Mouse (Mus musculus) adrenal gland (tissue): ENCODE measurements around the gene Fam222b.
"Not testable (repeated sequence)": the region's sequence is repeated elsewhere in the genome, so short reads cannot be mapped to it uniquely, and the experiment has no call there.

Experiments used
- intact Hi-C: fragments of 180-260 bp; cut with DNase I; formaldehyde crosslinking; loops from one replicate; pipeline ENCODE4 v1.15.1; 2025
- long read RNA-seq, 2 experiments: library from polyadenylated mRNA; unstranded; transcript quantifications; one replicate each; pipeline ENCODE4 v2.0.0; 2020; ENCODE audit warnings: borderline replicate concordance in 1 of 2; ENCODE audit not compliant: insufficient replicate concordance in 1 of 2

Fam222b gene
- long read RNA-seq, experiment 1, partial matches to known transcripts: 0 of 15 reads
- long read RNA-seq, experiment 1, other reads (novel, unspliced or antisense): 8 of 15 reads
- long read RNA-seq, experiment 2, partial matches to known transcripts: 1 of 8 reads
- long read RNA-seq, experiment 2, other reads (novel, unspliced or antisense): 1 of 8 reads

DNA sequence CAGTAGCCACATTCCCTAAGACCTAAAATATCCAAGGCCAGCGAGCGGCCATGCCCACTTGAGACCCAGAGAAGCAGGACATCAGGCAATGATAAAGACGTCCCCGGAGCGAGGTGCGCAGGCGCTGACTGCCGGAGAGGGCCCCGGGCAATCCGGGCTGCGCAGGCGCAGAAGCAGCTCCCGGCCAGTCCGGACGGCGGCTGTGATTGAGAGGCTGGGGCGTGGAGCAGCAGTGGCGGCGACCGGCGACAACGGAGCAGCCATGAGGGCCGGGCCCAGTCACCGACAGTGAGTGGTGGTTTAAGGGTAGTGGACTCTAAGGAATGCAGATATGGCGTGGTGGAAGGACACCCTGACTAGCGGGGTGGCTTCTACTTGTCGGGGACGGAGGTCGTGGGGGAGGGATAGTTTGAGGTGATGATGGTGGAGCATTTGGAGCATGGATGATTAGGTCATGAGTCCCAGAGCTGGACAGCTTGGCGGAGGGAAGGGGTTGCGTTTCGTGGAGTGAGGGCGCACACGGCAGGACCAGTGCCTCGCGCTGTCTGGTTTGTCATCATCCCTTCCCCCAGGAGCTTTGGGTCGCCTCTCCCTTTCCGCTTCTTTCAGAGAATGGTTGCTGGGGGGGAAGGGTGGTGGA is at the start of gene Fam222b:
Fam222b (plus strand) TSS at position 157 of the 640 bp plus-strand sequence.
- intact Hi-C loops: loop anchor here (5.0 kb wide), 1 partner anchor 58 kb away; no protein-coding TSS in a partner anchor

DNA sequence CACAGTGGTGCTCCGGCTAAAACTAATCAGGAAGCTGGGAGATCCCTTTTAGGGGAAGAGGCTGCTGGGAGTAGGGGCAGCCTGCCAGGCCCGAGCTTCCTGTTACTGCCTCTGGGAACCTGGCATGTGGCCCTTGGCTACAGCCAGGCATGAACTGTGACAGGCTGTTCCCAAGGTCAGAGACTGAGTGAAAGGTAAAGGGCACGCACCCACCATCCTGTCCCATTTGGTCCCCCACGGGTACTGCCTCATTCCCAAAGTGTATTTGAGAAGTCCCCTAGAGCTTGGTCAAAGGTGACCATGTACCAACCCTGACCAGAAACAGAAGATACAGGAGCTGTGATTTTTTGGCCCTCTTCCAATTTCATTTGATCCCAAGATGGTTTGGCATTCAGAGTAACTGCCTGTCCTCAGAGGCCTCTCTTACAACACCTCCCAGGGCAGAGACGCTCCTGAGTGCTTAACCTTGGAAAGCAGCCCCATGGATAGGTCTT is 49.7 kb upstream of the Fam222b start:
- intact Hi-C loops: no loop called here

DNA sequence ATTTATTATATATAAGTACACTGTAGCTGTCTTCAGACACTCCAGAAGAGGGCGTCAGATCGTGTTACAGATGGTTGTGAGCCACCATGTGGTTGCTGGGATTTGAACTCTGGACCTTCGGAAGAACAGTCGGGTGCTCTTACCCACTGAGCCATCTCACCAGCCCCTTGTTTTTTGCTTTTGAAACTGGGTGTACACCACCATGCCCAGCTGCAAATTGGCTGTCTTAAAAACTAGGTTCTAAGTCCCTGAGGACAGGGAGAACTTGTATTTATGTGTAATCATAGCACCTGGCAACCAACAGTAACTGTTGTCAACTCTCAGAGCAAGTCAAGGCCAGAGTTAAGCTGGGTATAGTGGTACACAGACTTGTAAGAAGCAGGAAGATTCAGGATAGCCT is 45.8 kb upstream of the Fam222b start:
- intact Hi-C loops: not testable (repeated sequence)

DNA sequence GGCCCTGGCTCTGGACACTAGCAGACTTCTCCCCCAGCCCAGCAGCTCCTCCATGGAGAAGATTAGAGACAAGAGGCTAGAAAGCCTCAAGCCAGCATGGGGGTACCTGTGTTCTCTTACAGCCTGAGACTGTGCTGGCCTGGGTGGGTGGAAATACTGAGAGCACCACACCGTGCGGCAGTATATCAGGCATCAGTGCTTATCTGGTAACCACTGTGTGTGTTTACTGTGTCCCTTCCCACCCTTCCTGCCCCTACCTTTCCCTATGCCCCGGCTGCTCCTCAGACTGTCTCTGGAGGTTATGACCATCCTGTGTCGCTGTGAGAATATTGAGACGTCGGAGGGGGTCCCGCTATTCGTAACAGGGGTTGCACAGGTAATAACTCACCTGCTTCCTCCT is 41.4 kb upstream of the Fam222b start:
- intact Hi-C loops: no loop called here

DNA sequence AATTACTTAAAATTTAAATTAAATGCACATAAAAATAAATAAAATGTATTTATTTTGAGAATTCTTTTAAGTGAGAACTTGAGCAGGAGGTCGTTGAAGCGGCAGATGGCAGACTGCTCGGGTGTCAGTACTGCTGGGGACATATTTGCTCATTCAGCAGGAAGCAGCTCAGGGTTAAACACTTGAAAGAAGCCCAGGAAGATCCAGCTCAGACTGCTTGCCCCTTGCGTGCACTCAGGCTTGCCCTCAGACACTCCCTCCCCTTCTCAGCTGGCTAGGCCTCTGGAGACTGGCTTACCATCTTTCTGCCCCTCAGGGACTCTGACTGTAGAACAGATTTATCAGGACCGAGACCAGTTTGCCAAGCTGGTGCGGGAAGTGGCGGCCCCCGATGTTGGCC is 37.5 kb upstream of the Fam222b start:
- intact Hi-C loops: loop anchor here (5.0 kb wide), 1 partner anchor 120 kb away; the partner anchor contains the start of genes Nek8 and Tlcd1

DNA sequence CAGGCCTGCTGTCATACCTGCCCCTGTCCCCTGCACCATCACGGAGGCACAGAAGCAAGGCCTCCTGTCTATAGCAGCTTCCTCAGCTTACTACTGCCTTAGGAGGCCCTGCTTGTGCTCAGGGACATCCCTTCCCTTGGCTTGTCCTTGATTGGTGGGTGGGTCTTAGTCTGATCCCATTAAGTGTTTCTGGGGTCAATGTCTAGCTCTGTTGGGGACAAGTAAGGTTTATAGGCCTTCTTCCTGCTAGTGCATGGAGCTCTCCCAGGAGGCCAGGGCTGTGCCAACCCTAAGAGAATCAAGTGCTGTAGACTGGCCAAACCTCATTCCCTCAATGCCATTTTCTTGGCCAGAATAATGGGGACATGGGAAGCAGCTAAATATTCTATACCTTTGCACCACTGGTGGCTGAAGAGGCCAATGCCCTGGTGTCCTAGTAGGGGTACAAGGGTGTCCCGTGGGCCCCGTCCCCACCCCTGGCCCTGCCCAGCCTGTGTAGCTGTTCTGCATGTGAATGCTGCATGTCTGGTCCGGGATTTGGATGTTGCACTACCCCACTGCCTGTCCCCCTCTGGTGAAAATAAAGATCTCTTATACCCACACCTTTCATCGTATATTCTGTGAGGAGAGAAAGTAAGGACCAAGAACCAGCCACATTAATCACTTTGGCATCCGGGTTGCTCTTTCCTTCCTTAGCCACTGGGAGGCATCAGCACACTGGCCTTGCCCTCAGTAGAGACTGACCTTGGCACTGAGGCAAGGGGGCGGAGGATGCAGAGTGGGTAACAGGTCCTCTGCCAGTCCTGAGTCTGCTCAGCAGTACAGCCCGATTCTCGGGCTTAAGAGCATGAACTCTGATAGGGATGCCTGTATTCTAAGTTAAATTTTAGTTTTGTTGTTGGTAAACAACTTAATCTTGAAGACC is 34.4 kb upstream of the Fam222b start:
- intact Hi-C loops: loop anchor here (5.0 kb wide), 2 partner anchors 92 to 117 kb away; partner anchors contain the start of genes Nek8 and Tlcd1

DNA sequence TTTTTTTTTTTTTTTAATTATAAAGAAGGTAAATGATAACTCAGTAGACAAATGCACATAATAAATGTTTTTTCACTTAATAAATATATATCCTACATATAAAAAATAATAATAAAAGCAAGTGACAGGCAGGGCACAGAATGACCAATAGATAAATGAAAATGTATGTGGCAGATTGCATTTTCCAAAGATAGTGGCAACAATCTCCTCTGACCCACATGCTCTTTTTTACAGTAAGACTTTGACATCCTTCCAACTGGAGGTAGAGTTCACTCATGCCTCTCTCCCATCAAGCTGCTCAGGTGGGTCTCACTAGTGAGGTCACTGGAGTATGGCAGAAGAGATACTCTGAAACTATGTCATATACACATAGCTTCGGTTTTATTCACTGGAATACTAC is 31.9 kb upstream of the Fam222b start:
- intact Hi-C loops: loop anchor here (5.0 kb wide), 1 partner anchor 90 kb away; no protein-coding TSS in a partner anchor

DNA sequence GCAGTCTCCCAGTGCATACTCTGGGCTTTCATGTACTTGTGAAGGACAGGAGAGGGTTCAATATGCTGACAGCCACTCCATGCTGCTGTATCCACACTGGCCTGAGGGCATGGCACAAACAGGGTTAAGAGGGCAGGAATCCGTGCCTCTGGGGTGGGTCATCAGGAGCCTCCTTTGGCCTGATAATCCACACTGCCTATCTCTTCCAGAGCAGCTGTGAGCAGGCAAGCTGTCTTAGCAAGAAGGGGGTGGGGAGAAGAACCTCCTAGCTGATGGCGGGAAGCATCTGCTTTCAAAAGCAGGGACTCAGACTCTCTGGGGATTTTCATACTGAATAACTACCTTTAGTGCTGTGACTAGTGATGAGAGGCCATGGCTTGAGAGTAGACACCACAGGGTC is 28.6 kb upstream of the Fam222b start:
- intact Hi-C loops: no loop called here

DNA sequence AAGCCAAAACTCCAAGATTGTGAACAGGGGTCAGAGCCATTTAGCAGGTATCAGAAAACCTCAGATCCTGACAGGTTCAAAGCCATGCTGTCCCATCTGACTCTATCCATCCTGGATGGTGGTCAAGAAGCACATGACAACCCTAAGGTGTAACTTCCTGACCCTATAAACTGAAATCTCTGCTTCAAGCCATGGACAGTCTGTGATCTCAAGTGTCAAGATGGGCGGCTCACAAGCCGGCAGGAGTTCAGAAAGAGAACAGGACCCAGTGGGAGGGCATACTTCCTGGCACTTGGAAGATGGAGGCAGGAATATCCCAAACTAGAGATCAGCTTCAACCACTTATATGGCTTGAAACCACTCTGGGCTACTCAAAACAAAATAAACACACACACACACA is 27.8 kb upstream of the Fam222b start:
- intact Hi-C loops: no loop called here

DNA sequence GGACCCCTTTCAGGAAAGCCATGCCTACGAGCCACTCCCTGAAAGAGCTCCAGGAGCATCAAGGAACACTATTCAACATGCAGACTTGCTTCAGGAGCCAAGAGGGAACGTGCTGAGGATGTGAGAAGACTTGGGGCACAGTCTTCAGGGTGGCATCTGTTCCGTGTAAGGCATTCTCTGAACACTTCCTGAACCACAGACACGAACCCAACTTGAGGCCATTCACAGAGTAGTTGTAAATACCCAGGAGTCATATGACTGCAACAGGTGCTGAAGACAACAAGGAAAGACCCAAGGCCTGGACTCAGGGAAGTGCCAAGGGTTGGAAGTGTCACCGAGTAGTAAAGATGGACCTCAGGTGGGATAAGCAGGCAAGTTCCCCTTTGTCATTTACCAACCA is 26.9 kb upstream of the Fam222b start:
- intact Hi-C loops: no loop called here

DNA sequence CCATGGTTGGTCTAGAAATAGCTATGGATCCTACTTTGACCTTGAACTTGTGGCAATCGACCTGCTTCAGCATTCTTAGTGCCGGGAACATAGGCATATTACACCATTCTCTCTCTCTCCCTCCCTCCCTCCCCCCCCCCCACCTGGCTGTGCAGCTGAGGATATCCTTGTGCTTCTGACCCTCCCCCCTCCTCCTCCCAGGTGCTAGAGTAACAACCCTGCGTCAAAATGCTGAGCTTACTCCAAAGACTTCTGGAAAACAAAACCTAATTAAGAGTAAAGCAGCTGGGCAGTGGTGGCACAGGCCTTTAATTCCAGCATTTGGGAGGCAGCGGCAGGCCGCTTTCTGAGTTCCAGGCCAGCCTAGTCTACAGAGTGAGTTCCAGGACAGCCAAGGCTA is 25.3 kb upstream of the Fam222b start:
- intact Hi-C loops: no loop called here

DNA sequence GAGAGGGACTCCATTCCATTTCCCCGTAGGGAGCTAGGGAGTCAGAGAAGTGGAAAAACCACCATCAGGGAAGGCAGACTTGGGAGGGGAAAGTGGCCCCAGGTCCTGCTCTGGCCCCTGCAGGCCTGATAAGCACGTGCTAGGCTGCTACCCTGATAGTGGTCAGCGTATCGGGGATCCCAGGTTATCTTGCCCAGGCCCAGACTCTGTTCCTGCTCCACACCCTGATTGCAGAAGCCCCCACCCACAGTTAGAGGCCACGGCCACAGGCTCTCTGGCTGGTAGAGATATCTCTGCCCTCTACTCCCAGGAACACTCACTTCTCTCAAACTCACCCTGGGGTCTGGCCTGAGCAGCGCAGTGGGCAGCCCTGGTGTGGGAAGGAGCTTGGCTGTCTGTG is 24.8 kb upstream of the Fam222b start:
- intact Hi-C loops: no loop called here

DNA sequence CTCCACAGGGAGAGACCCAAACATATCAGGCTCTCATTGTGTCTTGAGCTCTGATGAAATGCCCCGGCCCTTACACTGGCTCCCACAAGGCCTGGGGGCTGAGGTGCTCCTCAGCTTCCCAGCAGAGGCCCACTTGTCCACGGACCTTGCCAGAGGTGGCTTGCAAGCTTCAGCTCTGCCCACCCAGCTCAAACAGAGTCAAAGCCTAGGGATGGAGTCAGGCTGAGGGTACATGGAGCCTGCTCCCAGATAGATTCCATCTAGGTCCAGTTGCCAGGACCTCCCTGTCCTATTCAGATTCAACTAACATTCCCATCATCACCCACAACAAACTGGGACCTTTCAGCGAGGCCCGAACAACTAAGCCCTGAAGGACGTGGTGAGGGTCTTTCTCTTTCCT is 22.5 kb upstream of the Fam222b start:
- intact Hi-C loops: no loop called here

DNA sequence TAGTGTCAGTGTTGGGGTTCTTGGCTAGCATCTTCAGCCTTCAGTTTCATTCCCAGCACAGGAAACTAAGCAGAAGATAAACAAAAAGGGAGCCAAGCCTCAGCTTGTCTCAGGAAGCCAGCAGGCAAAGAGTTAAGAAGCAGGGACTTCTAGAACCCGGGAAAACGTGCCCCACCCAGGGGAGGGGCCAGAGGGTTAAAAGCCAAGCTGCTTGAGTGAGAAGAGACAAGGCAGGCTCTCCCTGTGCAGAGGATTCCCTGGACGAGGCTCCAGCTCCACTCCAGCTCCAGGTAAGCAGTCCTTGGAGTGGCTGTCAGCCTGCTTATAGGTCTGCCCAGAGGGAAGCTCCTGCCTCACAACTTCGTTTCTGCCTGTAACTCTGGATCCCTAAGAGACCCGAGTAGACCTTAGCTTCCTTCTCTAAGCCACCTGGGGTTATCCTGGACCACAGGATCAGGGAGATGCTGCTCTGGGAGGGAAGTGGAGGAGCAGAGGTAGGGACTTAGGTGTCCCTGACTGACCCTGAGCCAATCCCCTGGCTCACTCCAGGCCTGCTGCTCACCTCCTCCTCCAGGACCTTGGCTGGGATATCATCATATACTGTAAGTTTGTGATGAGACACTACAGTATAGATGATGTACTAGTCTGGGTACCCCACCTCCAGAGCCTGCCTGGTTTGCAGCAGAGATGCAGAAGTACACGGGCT is 21.9 kb upstream of the Fam222b start:
- intact Hi-C loops: no loop called here

DNA sequence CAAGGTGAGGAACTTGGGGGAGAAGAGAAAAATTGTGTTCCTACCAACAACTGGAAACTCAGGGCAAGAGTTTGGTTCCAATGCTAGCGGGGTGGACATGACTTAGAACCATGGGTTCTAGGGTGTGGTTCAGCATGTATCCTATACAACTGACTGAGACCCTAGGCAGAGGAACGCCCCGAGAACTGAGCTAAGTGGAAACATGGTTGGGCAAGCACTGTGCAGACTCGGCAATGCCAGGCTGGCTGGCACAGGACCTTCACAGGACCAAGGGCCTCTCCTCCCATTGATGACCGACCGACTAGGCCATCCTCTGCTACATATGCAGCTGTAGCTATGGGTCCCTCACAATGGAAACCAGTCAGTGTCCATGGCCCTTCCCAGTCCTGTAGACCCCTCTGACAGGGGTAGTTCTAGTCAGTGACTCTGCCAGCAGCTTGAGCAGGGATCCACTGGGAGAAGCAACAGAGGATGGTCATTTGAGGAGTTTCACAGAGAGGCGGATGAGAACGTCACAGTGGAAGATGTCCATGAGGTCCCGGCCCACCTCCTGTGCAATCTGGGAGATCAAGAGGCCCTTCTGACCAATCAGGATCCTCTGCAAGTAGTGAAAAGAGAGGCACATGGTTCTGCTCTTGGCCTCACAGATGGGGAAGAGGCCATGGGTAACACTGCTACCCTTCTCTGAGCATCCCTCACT is 20.7 kb upstream of the Fam222b start:
- intact Hi-C loops: no loop called here

DNA sequence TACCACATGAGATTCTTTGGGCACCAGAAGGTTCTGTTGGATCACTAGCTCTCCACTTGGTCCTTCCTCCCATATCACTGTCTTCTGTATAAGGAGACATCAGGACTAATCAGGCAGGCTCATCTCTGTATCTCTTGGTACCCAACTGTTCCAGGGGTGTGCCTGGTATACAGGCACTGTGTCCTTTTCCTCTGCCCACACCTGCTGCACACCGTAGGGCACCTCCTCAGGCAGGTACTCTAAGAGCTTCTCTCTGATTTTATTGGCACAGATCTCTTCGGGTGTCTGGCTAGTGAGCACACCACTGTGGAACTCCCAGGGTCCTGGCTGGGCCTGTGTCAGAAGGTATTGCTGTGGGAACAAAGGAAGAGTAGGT is 20.2 kb upstream of the Fam222b start:
- intact Hi-C loops: no loop called here

DNA sequence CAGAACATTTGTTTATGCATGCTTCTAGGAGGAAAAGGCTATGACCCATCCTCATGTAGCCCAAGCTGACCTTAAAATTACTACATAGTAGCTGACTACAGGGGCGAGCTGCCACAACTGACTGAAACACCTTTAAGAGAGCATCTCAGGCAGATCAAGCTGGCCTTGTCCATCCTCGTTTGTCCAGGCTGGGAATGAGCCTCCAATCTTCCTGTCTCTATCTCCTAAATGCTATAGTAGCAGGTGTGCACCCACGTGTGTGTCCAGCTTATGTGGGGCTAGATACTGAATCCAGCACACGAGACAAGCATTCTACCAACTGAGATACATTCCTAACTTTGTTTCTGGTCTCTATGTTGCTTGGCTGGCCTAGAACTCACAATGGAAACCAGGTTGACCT is 19.8 kb upstream of the Fam222b start:
- intact Hi-C loops: no loop called here

DNA sequence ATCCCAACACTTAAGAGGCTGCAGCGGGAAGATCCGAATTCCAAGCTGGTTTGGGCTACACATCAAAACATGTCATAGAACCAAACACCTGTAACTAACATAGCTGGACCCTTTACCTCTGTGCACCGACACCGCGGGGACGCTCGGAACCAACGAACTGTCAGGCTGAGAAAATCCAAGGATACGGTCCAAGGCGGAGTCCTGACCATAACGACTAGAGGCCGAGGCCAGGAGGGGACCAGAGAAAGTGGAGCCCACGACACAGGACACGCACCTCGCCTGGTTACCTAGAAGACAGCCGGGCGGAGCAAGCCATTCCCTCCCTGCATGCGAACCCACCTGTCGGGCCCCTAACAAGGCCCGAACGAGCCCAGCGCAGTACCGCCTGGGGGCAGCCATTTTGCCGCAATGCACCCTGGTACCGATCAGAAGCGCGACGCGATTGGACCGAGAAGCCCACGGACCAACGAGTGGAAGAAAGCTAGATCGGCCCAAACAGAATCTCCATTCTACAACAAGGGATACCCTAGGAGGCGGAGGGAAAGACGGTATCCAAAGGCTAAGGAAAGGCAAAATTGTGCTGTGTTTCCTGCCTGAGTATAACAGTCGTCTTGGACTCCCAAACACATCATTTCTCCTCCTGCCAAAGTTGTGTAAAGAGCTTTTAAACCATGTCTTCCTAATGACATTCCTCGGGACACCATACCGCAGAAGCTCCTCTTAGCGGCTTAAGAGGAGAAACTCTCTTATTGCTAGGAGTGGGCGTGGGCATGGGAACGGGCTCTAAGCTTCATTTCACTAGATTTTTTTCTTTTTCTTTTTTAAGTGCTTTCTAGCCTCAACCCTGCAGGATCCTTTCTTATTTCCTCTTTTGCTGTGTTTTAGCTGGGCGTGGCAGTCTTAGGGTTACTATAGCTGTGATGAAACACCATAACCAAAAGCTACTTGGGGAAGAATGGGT is 14.2 kb upstream of the Fam222b start, which contains the start of gene Eral1:
Eral1 (minus strand) TSS at position 423 of the 961 bp plus-strand sequence.
- intact Hi-C loops: no loop called here

DNA sequence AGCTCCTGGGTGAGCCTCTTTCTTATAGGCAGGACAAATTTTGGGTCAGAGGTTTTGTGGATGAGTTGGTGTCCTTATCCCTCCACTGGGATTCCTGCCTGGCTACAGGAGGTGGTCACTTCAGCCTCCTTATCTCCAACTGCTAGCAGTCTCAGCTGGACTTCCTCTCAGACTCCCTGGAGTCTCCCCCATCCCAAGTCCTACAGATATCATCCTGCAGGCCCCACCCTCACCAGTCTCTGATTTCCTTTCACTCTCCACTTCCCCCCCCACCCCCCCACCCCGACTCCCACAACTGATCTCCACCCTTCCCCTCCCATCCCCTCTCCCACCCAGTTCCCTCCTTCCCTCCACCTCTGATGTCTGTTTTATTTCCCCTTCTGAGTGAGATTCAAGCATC is 10.9 kb upstream of the Fam222b start:
- intact Hi-C loops: no loop called here
